Mouse (Mus musculus) urinary bladder, postnatal 4 days (tissue): ENCODE results near the gene Pot1a.
A peak's percentile ranks its signal among the peaks of the same experiment; 100 is the strongest.

Source experiments
- DNase-seq, 2 experiments: peaks; one replicate each; pipeline ENCODE4 v3.0.0; 2021 to 2022; ENCODE audit warnings: low spot score in 2 of 2

Pot1a gene

DNA sequence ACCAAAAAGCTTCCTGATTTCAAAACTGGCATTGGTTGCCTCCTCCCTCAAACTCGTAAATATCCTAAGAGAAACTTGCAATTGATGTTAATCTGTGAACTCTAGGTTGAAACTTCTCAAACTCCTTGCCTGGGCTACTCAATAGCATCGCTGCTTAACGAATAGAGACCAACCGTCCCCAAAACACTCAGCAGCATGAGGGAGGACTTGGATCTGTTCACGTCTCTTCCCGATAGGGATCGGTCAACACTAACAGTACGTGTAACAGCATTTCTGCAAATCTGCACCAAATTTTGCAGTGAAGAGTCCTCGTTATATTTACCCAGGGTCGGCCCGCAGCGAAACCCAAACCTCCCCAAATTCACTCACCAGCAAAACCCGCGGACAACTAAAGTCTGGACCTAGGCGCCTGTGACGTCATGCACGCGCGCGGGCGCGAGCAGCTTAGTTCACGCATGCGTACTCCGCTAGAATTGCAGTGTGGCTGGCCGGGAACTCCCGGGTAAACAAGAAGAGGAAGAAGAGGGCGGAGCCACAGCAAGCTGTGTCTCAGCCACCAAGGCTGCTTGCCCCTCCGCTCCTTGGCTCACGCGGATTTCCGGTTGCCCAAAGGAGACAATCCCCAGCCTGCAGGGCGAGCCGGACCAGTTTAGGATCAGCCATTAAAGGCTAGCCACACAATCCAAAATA lies at the start of gene Pot1a:
Pot1a (minus strand) TSS at position 441 of the 690 bp plus-strand sequence.
- DNase-seq, result peak; percentile 92 to 95

DNA sequence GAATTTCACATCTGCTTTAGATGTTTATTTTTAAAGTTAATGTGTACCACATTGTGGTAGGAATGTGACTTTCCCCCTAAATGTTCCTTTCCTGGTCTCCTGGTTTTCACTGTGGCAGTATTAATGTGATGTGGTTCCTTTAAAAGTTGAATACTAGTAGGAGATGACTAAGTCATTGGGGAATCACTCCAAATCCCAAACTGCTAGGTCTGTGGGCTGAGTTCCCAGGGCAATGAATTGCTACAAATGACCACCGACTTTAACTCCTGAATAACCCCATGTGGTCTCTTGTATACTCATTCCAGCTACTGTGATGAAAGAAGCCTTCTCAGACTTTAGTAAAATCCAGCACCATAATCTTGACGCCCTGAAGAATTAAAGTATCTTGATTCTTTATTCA lies 27.2 kb upstream of the Pot1a start:
- DNase-seq, result no peak

DNA sequence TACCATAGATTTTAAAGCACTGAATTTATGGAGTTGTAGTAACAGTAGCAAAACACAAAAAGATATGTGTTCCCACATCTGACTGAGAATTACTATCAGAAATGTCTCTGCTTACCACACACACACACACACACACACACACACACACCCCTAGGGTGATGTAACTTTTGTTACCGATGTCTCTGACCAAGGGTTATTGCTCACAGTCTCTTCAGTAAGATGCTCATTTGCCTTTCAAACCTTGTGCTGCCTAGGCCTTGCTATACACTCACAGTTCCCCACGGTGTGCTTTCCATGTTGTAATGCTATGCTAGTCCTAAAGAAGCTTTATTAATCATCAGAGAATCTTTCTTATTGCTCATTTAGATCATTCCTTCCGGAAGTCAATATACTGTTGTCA lies 3.0 kb downstream of the Pot1a start:
- DNase-seq, result no peak

DNA sequence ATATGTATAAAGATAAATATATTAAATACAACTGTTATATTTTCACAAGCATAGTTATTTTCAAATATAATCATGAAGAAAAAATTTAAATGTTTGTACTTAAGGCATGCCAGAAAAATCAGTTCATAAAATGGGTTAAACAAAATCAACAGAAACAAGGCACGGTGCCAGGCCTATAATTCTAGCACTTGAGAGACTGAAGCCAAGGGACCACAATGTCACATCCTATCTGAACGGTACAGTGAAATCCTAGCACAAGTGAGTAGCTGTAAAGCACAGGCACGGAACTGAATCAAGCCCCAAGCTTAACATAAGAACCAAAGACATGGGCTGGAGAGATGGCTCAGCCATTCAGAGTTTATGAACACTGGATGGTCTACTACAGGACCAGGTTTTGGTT lies 6.8 kb downstream of the Pot1a start:
- DNase-seq, result no peak

DNA sequence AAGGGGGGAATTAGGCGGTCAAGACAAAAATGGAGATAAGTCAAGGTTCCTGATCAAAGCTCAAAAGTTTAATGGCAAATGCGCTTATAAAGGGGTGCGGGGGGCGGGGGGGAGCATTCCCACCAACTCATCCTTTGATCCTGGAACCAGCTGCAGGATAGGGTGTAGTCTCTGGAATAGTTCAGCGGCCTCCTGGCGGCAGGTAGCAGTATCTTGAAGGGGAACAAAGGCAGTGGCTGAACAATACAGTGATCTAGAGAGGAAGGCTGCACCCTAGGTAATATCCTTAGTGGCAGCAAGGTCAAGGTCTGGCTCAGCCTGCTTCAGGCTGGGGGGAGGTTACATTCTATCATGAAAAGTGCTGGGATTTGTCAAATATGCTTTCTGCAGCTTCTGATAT lies 7.8 kb downstream of the Pot1a start:
- DNase-seq, result no peak

DNA sequence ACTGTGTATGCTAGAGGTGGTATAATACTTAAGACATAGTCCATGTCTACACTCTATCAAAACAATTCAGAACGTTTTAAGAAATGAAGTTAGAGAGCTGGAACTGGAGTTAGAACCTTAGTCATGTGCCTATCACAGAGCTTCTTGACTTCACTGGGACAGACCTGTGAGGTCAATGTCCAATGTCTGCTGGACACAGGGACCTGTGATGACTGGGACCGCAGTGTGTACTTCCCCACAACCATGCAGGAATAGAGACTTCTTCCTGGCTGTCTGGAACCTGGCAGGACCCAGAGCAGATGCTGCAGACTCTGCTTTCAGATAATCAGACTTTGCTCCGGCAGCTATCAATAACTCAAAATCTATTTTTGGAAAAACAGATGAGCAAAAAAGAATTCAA lies 40.8 kb downstream of the Pot1a start:
- no peak for DNase-seq

DNA sequence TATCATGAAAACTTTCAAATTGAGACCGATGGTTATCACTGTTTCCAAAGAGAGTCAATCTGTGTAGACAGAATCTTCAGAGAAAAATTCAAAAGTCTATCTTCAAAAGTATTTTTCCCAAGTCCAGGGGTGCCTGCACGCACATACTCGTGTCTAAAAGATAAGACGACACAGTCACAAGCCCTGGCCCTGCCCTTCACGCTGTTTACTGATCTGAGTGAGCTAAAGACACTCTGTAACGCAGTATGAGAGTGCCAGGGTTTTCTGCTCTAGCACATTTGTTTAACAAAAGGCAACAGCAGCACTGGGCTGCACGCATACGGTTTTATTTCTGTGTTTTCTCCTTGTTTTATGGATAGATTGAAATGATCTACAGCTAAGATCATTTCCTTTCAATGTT lies 41.5 kb downstream of the Pot1a start:
- DNase-seq, result no peak

DNA sequence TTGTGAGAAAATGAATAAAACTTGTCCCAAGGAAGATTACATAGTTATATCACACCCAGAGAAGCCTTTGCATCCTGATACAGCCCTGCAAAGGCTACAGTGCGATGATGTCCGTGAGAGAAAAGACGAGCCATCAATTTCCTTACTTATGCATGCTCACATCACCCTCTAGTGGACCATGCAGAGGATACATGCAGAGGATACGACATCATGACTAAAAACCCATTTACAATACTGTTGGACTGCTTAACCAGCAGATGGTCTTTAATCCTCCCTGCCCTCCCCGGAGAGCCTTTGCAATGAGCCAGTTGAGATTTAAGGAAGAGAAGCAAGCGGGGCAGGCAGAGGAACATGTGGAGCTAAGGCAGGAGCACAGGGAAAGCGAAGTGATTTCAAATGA lies 42.0 kb downstream of the Pot1a start:
- DNase-seq, result no peak

DNA sequence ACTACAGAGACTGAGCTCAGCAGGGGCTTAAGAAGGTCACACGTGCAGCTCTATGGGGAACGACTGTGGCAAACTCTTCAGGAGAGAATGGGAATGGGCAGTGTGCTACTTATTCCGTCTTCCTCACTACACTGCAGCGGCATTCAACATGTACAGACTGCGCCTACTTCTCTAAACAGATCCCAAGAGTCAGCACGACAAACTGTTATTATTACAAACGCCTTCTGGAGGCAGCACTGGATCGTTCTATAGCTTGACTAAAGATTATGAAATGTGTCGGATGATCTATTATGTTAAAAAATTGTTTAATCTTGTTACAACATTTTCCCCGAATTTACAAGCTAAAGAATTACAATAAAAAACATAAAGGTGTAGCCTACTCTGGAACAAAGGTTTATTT lies 42.8 kb downstream of the Pot1a start:
- DNase-seq, result no peak

DNA sequence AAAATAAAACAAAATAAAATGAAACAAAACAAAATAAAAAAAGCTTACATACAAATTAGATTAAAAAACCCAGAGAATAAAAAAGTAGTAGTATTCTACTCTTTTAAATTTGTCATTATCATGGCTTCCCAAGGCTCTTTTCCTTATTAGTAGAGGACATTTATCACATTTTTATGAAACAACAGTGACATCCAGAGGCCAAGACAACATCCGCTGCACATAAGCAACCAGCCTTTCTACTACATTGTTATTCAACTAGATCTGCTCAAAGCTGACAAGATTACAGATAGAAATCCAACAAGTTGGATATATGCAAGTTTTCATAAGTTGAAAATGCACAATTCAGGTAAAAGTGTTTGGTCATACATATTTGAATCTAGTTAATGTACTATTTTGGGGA lies 56.4 kb downstream of the Pot1a start:
- no peak for DNase-seq

DNA sequence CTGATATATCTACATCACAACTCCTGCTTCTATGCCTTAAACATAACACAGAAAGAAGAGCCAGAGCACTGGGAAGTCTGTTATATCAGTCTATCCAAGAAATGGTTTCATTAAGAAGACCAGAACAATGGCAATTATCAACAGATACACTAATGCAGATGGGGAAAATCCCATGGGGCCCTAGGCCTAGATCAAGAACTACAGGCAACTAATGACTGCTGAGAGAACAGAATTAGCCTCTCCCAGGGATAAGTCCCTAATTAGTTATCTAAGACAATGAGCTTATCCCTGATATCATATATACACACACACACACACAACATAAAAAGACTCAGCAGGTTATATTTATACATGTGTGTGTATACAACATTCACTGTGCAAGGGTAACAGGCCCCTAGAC lies 72.5 kb downstream of the Pot1a start:
- DNase-seq, result no peak

DNA sequence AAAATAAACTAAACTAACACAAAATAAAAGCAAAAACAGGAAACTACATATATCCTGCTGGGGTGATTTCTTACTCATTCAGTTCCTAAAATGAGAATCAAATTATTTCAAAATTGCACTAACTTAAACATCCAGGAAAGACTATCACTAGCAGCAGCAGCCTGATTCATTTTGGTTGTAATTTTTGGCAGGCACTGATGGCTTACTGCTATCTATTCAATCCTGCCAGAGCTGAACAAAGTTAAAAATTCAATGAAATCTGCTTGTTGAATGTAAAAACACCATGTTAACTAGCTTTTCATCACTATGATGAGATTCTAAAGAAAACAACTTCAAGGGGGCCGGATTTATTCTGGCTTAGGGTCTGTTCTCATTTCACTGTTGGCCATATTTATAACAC lies 82.5 kb downstream of the Pot1a start:
- DNase-seq, result no peak

DNA sequence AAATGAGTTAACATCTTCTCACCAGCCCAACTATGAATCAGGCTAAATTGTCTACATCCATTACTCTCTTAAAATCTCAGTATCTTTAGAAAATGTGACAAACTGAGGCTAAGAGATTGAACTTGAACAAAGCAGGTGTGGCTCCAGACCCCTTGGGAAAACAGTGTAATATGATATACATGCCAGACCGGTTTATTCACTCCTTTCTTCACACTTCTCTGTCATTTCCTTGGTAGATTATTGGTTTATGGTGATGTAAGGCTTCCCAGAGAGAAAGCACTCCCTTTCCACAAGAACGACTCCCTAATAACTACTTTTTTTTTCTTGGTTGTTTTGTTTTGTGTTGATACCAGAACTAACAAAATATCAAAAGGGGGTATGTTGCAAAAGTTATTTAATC lies 98.4 kb downstream of the Pot1a start:
- no peak for DNase-seq

DNA sequence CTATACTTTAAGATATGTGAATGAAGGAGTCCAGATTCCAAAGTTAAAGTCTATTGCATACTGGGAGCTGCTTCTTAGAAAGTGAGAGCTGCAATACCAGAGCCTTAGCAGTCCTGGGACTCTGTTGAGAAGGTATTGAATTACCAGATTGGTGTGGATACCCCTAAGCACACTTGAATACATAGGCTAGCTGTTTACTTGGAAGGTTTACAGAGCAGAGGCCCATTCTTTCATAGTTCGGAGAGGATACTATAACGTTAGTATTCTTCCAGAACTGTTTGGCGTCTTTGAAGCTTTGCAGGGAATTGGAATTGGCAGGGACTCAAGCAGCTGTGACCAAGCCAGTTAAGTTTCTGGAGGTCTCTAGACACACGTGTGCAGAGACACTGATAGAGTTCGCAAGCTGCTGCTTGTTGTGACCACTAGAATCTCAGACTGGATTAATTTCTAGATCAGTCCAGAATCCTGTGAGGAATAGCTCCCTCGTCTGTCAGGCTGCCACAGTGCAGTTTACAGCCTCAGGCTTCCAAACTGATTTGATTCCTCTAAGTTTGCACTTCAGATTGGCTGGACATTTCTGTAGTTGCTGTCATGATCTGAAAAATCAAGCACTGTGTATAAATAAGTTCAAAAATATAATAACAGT lies 99.7 kb downstream of the Pot1a start:
- peak in 1 of 2 experiments; percentile 18 for DNase-seq

DNA sequence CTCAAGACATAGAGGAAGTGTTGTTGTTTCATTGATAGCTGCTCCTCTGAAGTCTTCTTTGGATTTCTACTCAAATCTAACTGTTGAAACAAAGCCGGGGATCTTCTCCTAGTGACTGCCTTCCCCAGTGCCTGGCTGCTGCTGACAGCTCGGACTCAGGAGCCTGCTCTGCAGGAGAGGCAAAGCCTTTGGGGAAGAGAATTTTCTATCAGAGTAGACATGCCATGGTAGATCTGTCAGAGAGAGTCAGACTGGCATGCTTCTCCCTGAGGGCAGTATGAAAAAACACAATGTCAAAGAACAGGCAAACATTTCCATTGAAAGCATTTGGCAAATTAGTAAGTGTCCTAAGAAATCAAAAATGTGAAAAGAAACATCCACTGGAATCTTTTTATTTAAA lies 109.1 kb downstream of the Pot1a start:
- no peak for DNase-seq
